Mouse (Mus musculus): ENCODE data around the gene Dhrs7.

The Dhrs7 gene

DNA sequence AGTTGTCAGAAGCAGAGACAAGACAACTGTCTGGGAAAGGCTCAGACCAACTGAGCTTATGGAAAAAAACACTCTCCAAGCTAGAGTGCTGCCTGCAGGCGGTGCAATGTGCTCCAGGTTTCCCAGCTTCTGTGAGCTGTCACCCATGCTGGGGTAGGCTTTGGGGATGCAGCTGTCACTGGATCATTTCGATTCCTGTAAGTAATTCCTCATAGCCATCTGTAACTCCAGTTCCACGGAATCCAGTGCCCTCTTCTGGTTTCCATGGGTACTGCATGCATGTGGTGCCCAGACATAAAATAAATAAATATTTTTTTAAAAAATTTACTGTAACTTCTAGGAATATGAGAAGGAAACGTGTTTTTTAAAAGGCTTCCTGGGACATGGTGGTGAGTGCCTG lies 10.0 kb downstream of the Dhrs7 start:
- DNase-seq, result peak in 1 of 2 experiments; percentile 21

GRCm38 (mm10) chr12:72649611-72650330 lies 14.9 kb downstream of the Dhrs7 start, which contains the start of gene Gm4756:
Gm4756 (minus strand) TSS chr12:72649661.
- no peak for DNase-seq

DNA sequence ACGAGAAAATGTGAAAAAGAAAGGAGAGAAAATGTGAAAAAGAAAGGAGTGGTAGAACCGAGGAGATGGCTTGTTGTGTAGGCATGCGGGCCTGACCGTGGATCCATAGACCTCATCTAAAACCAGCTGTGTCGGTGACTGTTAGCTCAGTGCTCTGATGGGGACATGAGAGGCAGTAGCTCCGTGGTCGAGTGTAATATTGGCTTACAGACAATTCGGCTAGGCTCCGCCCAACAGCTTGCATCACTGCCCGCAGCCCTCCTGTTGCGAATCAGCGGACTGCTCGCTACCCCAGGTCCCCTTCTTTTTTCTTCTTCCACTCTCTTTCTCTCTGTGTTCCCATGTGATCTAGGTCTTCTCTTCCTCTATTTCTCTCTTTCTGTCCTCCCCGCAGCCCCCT lies 15.8 kb downstream of the Dhrs7 start:
- no peak for DNase-seq

- DNase-seq, result no peak
These were observed 26.7 kb downstream of the Dhrs7 start for GRCm38 (mm10) chr12:72638025-72638424.

DNA sequence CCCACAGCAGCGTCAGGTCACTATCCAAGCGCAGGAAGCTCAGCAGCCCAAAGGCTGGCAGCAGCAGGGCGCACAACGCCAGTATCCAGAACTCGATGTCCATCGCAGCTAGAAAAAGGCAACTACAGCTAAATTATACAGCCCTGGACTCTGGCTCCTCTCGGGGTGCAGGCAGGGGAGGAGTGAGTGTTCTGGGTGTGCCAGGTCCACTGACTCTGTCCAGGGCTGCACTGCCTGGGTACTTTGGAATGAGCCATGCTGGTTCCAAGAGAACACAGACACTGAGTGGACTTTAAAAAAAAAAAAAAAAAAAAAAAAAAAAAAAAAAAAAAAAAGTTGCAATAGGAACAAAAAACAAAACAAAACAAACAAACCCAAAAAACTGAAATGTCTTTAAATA lies 36.0 kb downstream of the Dhrs7 start:
- no peak for DNase-seq

- no peak for DNase-seq
These were observed 41.7 kb downstream of the Dhrs7 start for GRCm38 (mm10) chr12:72622853-72623496.

- no peak for DNase-seq
These were observed 43.3 kb downstream of the Dhrs7 start for GRCm38 (mm10) chr12:72621441-72621840.

GRCm38 (mm10) chr12:72620856-72621255 lies 43.9 kb downstream of the Dhrs7 start:
- DNase-seq, result no peak

DNA sequence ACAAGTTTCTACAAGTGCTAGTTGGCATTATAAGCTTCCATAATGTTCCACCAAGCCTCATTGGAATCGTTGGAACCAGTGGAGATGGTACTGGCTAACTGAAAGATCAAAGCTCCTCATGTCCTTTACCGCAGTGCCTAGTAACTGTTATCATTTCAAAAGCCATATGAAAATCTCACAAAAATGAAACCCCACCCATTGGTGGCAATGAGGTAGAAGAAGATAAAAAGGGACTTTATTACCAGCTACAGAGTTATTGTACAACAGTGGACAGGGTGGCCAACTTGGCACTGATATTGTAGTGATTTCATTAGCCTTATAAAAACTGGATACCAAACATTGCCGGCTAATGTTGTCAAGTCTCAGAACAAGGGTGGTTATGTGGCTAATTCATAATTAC lies 52.7 kb downstream of the Dhrs7 start:
- DNase-seq, result no peak
